Mouse (Mus musculus) ES-Bruce4 (cell line): ENCODE data around the gene Fam50b.

ENCODE experiments used
- CTCF ChIP-seq: IDR thresholded peaks from one replicate; pipeline ENCODE4 v1.8.1; 2011; ENCODE audit warnings: low read depth, low read length
- EP300 ChIP-seq: IDR thresholded peaks from 2 replicates; pipeline ENCODE4 v1.6.1; 2011; ENCODE audit warnings: low read depth, low read length; ENCODE audit not compliant: insufficient read depth
- POLR2A ChIP-seq: IDR thresholded peaks from one replicate; pipeline ENCODE4 v1.8.1; 2011; ENCODE audit warnings: low read length; ENCODE audit not compliant: insufficient read depth

DNA sequence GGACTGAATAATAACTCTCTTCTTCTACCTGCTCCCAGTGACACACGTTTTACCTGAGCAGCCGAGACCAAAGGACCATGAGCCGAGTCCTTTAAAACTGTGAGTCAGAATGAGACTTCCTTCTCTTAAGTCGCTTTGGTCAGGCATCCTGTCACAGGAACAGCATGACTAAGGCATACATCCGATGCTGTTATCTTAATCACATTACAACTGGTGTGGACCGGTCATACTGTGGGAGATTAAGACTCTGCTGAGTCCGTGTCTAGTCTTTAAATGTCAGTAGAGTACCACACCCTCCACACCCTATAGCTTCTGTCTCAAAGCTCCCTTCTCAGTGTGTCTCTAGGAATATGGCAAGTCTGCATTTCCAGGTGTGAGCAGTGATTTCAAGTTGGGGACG is 50.2 kb downstream of the Fam50b start:
- TF ChIP-seq POLR2A = no peak
- no peak for TF ChIP-seq CTCF
- TF ChIP-seq EP300 = no peak
